Mouse (Mus musculus) liver, adult 2 months (tissue): ENCODE results near the gene Nmur2.

Experiments
- CTCF ChIP-seq: fragments of 200-500 bp; IDR thresholded peaks from 2 replicates; pipeline ENCODE4 v1.5.1; 2011; ENCODE audit warnings: low read depth, low read length, control low read depth
- POLR2A ChIP-seq: fragments of 200-500 bp; IDR thresholded peaks from 2 replicates; pipeline ENCODE4 v1.6.1; 2011; ENCODE audit warnings: low read length, control low read depth; ENCODE audit not compliant: insufficient read depth; ENCODE audit errors: extremely low read depth

GRCm38 (mm10) chr11:56026854-56027253 lies 14.0 kb downstream of the Nmur2 start:
- TF ChIP-seq CTCF (no peak), POLR2A (no peak)
